Mouse (Mus musculus): ENCODE data around the gene Hoxd9.

GRCm38 (mm10) chr2:74699053-74699430 is 1.5 kb downstream of the Hoxd9 start:
- no peak for TF ChIP-seq EP300 (optimal IDR thresholded peaks at IDR 0.05)
- TF ChIP-seq CTCF (IDR thresholded peaks at IDR 0.05; ENCODE audit: low read depth), result no peak
